Mouse (Mus musculus) liver, embryonic 14.5 days (tissue): ENCODE results near the gene Tnik. TPM values are rescaled to one million over a fixed set of nuclear protein-coding genes. Genes with fewer than 3 reads are reported as not detected.

Experiments
- ATAC-seq: fragments of 200-750 bp; cut with Nextera tagmentation; 2 replicates; pipeline ENCODE4 v1.8.0; 2017; ENCODE audit warnings: moderate number of reproducible peaks, mild to moderate bottlenecking, moderate library complexity; ENCODE audit not compliant: insufficient read depth
- DNase-seq, 3 experiments: peaks; one replicate each; pipeline ENCODE4 v3.0.0-alpha.2; 2012 to 2013; ENCODE audit warnings: low read depth in 3 of 3, low spot score in 3 of 3
- H3K27ac ChIP-seq: fragments of 300-500 bp; sonication (generic); 2 replicates; pipeline ENCODE4 v1.5.1; 2014; ENCODE audit warnings: moderate library complexity, mild to moderate bottlenecking, control low read depth, inconsistent platforms
- H3K27me3 ChIP-seq: fragments of 300-500 bp; sonication (generic); 2 replicates; pipeline ENCODE4 v1.6.1; 2014; ENCODE audit warnings: mild to moderate bottlenecking, low read length, moderate library complexity; ENCODE audit not compliant: control insufficient read depth, insufficient read depth
- H3K36me3 ChIP-seq: fragments of 300-500 bp; sonication (generic); replicated peaks from 2 replicates; pipeline ENCODE4 v1.6.1; 2014; ENCODE audit warnings: low read depth; ENCODE audit not compliant: control insufficient read depth, insufficient read depth
- H3K4me1 ChIP-seq, 2 experiments: fragments of 200-500 bp in 1 of 2; fragments of 300-500 bp in 1 of 2; sonication (generic) in 1 of 2; replicated peaks; 2 replicates each; pipeline ENCODE4 v1.6.1; 2012 to 2014; ENCODE audit warnings: antibody characterized with exemption in 1 of 2, inconsistent platforms in 1 of 2, low read length in 1 of 2; ENCODE audit not compliant: control insufficient read depth in 2 of 2, insufficient read depth in 2 of 2
- H3K4me2 ChIP-seq: fragments of 300-500 bp; sonication (generic); 2 replicates; pipeline ENCODE4 v1.6.1; 2014; ENCODE audit warnings: low read depth, mild to moderate bottlenecking, control low read depth, moderate library complexity
- H3K4me3 ChIP-seq, 2 experiments: fragments of 200-500 bp in 1 of 2; fragments of 300-500 bp in 1 of 2; sonication (generic) in 1 of 2; 2 replicates each; pipeline ENCODE4 v1.5.1; 2012 to 2014; ENCODE audit warnings: low read depth in 2 of 2, low read length in 2 of 2, mild to moderate bottlenecking in 2 of 2, control low read depth in 1 of 2, inconsistent platforms in 1 of 2, moderate library complexity in 1 of 2; ENCODE audit not compliant: insufficient read depth in 1 of 2
- H3K9ac ChIP-seq: fragments of 300-500 bp; sonication (generic); replicated peaks from 2 replicates; pipeline ENCODE4 v1.6.1; 2014; ENCODE audit warnings: mild to moderate bottlenecking, control low read depth, moderate library complexity
- H3K9me3 ChIP-seq: fragments of 300-500 bp; sonication (generic); 2 replicates; pipeline ENCODE4 v1.6.1; 2016; ENCODE audit warnings: low read length, mixed read lengths; ENCODE audit not compliant: control insufficient read depth
- CTCF ChIP-seq: IDR thresholded peaks from 2 replicates; pipeline ENCODE4 v1.5.1; 2016; ENCODE audit warnings: antibody characterized with exemption, low read depth, control low read depth
- EP300 ChIP-seq: IDR thresholded peaks from 2 replicates; pipeline ENCODE4 v1.6.1; 2016; ENCODE audit warnings: antibody characterized with exemption, low read depth
- WGBS: fragments of 180-500 bp; shearing (Covaris S2); extraction: QIAGEN DNeasy Blood & Tissue Kit; methylation state at CpG from one replicate; pipeline ENCODE4 v1.1.7; 2014; ENCODE audit not compliant: insufficient replicate concordance; 5-methylcytosine and 5-hydroxymethylcytosine counted together
- microRNA-seq: library from miRNA; unstranded; fragments of <30 nt; microRNA quantifications from one replicate; pipeline ENCODE4, GENCODE M21; 2016
- polyA plus RNA-seq, 2 experiments: library from polyadenylated mRNA; depleted of rRNA in 1 of 2; stranded (reverse) in 1 of 2; unstranded in 1 of 2; fragments of >200 nt; fragmentation: Nextera tagmentation in 1 of 2; extraction: Ambion mirVana in 1 of 2; gene quantifications; 2 replicates each; pipeline versions ENCODE4 v1.2.1 to v1.2.3; 2012 to 2014

The Tnik gene
- polyA plus RNA-seq, 2 experiments: 0.89 to 2.0 TPM

- Histone ChIP-seq H3K36me3 (no peaks in the 10 kb centered on the region), H3K27ac (no peak overlapping the region), H3K27me3 (no peaks in the 10 kb centered on the region), H3K4me2 (no peak overlapping the region), H3K4me1 (peaks cover 0 to 15% of the 10 kb centered on the region in 2 experiments; a peak in 3 of 4 replicates), H3K9ac (no peak overlapping the region), H3K4me3 (no peak overlapping the region), H3K9me3 (no peaks in the 10 kb centered on the region)
- peak; percentile 65 for ATAC-seq
- no peak for DNase-seq
- WGBS: 77% methylated on average over 13 of the region's 13 CpGs
- TF ChIP-seq CTCF: no peak
- TF ChIP-seq EP300: no peak
Measured at GRCm38 (mm10) chr3:28725203-28725602, 462.2 kb downstream of the Tnik start.

Small RNA genes lying within 50 kb of the gene (microRNA-seq; reads per million reads assigned to microRNA genes)
- gene Mir466q: not detected
